Mouse (Mus musculus) MEL (cell line): ENCODE data around the gene Atp6v0a4.

Experiments
- CTCF ChIP-seq, 3 experiments: IDR thresholded peaks in 2 of 3; conservative IDR thresholded peaks in 1 of 3; 2 replicates each; pipeline ENCODE4 v1.5.1; 2011 to 2012; ENCODE audit warnings: low read length in 3 of 3, low read depth in 2 of 3, mild to moderate bottlenecking in 2 of 3, improper control_type of control experiment in 1 of 3, inconsistent platforms in 1 of 3, mixed read lengths in 1 of 3, moderate library complexity in 1 of 3; ENCODE audit not compliant: control insufficient read depth in 1 of 3, insufficient read depth in 1 of 3, poor library complexity in 1 of 3, severe bottlenecking in 1 of 3
- EP300 ChIP-seq, 2 experiments: IDR thresholded peaks; 2 replicates each; pipeline ENCODE4 v1.6.1; 2011; ENCODE audit warnings: improper control_type of control experiment in 2 of 2, low read length in 2 of 2, low read depth in 1 of 2, mild to moderate bottlenecking in 1 of 2
- JUND ChIP-seq: IDR thresholded peaks from 2 replicates; pipeline ENCODE4 v1.6.1; 2011; ENCODE audit warnings: low read depth, mild to moderate bottlenecking, improper control_type of control experiment, low read length
- MYC ChIP-seq: IDR thresholded peaks from 2 replicates; pipeline ENCODE4 v1.6.1; 2011; ENCODE audit warnings: low read depth, mild to moderate bottlenecking, low read length, improper control_type of control experiment, moderate library complexity
- NRF1 ChIP-seq: IDR thresholded peaks from 2 replicates; pipeline ENCODE4 v1.6.1; 2014; ENCODE audit warnings: low read depth, mild to moderate bottlenecking, inconsistent platforms, low read length, improper control_type of control experiment, moderate library complexity; ENCODE audit not compliant: poor library complexity, insufficient read depth, severe bottlenecking
- POLR2A ChIP-seq, 2 experiments: IDR thresholded peaks; 2 replicates each; pipeline ENCODE4 v1.6.1; 2011 to 2012; ENCODE audit warnings: low read length in 2 of 2, mild to moderate bottlenecking in 2 of 2, control low read depth in 1 of 2, improper control_type of control experiment in 1 of 2, low read depth in 1 of 2, moderate library complexity in 1 of 2; ENCODE audit not compliant: control insufficient read depth in 1 of 2, insufficient read depth in 1 of 2, poor library complexity in 1 of 2
- POLR2AphosphoS5 ChIP-seq: IDR thresholded peaks from 2 replicates; pipeline ENCODE4 v1.6.1; 2012; ENCODE audit warnings: low read depth, borderline replicate concordance, mild to moderate bottlenecking, inconsistent platforms, low read length, moderate library complexity, mixed read lengths
- SMC3 ChIP-seq: IDR thresholded peaks from 2 replicates; pipeline ENCODE4 v1.6.1; 2011; ENCODE audit warnings: low read depth, low read length, improper control_type of control experiment

DNA sequence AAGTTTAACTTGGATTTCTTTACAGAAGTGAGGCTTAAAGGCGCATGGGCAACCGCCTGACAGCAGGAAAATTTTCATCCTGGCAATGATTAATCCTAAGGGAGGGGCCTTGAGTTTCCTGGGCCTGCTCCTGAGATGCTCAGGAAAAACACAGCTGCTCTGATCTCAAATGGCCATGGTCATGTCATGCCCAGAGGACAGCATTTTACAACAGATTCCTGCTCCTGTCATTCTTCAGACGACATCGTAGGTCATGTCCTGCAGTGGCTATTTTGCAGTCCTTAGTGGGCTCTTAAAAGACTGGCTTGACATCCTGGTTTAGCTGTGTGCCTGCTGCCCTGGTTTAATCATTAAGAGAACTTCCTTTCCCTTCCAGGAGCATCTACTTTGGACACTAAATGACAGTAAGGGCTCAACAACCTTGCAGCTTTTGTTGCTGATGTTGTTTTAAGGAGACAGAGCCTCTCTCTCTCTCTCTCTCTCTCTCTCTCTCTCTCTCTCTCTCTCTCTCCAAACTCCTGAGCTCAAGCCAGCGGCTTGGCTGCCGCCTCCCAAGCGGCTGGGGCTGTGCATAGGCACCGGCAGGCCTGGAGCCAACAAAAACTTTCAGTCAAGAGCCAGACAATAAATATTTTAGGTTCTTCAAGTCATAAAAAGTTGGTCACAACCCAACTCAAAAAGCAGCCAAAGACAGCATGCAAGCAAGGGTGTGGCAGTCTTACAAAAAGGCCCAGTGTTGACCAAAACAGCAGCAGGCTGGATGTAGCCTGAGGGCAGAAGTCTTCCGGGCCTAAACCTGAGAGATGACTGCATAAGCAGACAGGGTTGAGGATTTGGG, 20.0 kb upstream of the Atp6v0a4 start:
- TF ChIP-seq POLR2A (IDR thresholded peaks at IDR 0.05; ENCODE audit: control insufficient read depth in 1 of 2, insufficient read depth in 1 of 2, low read depth in 1 of 2, low read length in 2 of 2, poor library complexity in 1 of 2) (no peak), CTCF (IDR thresholded peaks at IDR 0.05 in 2 of 3, conservative IDR thresholded peaks at IDR 0.05 in 1 of 3; ENCODE audit: control insufficient read depth in 1 of 3, insufficient read depth in 1 of 3, low read depth in 2 of 3, low read length in 3 of 3, poor library complexity in 1 of 3, severe bottlenecking in 1 of 3) (no peak), MYC (no peak), JUND (no peak), NRF1 (no peak), POLR2AphosphoS5 (no peak), SMC3 (no peak), EP300 (IDR thresholded peaks at IDR 0.05; ENCODE audit: low read depth in 1 of 2, low read length in 2 of 2) (no peak)
